Mouse (Mus musculus): Measurements from ENCODE around the gene Cdkal1.

Cdkal1 gene

DNA sequence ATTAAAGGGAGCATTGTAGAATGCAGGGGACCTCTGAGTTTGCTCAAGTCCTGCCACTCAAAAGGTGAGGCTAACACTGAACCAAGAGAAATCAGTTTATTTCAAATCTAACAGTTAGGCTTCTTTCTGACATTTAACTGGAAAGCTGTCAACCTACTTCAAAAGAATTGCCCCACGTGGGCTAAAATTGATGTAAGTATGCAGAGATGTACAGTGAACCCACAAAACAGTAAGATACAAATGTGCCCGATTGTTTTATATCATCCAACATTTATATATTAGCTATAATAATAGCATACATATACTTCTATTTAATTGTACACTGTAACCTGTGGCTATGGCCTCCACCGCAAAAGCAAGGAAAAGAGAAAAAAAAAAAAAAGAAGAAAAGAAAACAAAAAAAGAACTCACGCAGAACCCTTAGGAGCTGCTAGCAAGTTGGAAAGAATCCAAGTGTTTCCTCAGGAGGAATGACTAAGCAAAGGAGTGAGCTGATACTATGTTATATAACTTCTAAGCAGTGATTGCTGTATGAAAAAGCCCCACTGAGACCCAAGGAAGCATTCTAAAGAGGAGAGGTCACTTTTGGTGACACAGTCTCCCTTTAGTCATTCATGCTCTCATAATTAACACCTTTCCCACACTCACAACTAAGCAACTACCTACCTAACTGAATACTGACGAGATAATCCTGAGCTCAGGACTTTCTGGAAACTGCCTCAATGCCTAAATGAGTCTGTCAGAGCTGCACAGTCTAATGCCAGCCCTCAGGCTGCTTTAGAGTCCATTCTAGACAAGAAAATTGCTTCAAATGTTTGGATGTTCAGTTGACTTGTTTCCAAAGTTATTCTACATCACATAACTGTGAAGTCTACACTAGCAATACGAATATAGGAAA lies 352.1 kb downstream of the Cdkal1 start:
- in situ Hi-C loops (cut with MboI, MseI) = no loop called here

DNA sequence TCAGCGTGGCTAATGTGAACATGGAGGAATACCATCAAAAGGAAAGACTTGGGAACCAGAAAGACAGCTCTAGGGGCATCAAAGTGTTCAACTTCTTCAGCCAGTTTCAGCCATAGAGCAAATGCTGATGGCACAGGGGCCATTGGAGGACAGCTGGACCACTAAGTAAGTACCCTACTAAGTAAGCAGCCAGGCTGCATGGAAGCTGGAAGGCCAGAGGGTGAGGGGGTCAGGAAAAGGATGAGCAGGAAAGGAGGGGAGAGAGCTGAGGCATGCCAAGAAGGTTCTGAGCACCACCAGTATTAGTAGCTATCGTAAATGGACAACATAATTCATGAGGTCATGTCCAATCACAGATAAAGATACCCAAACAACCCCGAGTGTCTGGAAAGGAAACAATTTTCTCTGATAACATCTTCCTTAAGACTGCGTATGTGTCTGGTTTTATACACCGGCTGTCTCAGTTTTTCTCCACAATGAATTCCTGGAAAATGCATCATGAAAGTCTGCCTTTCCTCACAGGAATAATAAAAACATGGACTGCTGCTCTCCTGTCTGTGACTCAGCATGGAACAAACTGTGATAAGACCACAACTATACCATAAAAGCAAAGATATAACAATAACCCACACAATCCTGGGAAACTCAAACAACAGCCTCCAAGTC lies 352.9 kb downstream of the Cdkal1 start:
- in situ Hi-C loops (cut with MboI, MseI) = no loop called here

DNA sequence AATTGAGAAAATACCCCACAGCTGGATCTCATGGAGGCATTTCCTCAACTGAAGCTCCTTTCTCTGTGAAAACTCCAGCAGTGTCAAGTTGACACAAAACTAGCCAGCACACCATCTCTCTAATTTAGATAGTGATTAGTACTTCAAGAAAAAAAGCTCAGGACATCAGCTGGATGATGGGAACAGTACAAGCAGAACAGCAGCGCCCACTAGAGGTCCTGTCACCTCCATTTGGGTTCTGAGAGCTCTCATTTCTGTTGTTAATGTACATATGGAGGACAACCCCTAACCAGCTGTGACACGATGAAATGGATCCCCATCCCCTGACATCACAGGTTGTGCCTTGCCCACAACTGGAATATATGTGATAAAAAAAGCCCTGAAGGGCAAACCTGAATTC lies 354.3 kb downstream of the Cdkal1 start:
- in situ Hi-C loops (cut with MboI, MseI) = no loop called here

DNA sequence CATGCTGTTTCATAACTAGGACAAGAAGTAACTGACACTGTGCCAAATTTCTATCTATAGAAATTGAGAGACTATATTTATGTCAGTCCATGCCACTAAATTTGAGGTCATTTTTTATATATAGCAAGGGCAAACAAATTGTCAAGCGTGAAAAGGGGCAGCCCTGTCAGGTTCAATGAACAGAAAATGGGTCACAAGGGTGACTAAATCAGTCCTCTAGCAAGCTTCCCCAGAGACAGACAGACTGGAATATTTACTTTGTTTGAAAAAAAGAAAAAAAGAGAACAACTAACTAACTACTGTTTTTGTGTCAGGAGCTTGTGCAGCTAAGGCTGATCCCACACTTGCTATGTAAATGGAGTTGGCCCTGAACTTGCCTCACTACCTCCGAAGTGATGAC lies 355.7 kb downstream of the Cdkal1 start:
- in situ Hi-C loops (cut with MboI, MseI) = no loop called here

DNA sequence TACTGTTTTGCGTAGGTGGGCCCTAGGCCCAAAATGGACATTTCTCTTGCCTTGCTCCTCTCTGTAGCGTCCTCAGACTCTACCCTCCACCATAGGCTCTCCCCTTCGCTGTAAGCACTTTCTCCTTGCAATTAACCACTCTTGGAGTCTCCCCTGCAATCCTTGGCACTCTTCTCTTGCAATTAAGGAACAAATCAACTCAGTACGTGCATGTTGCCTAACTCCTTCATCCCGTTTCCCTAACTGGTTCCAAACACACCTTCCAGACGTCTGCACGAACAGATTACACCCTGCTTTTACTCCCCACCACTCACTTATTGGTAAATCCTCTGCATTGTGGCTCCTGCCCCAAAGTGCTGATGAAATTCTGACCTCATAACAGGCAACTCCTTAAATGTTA lies 358.2 kb downstream of the Cdkal1 start:
- in situ Hi-C loops (cut with MboI, MseI) = no loop called here

DNA sequence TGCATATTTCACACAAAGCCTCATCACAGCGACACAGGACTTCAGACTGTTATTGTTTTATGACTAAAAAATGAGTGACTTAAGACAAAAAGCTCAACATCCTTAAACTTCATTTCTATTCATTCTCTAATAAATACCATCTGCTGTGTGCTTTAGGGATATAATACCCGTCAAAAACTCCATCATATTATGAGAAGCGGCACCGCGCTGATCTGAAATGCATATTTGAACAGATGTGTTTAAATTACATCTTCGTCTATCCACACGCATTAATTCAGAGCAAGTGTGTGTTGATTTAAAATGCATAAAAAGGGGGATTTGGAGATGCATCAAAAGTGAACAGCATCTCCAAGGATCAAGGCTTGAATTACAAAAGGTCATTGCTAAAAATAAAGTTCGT lies 365.1 kb downstream of the Cdkal1 start:
- in situ Hi-C loops (cut with MboI, MseI) = no loop called here

DNA sequence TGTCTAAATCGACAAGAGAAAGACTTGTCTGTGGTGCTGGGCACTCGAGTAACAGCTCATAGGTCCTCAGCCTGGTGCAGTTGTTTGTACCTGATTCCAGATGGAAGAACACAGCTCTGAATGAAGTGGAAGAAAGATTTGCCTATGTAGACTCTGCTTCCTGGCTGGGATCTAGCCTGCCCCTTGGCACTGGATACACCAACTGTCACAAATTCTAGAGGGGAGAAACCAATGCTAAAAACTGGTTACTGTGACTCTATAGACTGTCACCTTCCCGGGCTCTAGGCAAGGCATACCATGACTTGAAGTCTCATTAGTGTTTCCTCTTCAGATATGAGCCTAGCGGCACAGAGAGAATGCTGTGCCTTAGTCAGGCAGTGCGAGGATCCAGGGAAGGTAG lies 366.0 kb downstream of the Cdkal1 start:
- in situ Hi-C loops (cut with MboI, MseI) = no loop called here

DNA sequence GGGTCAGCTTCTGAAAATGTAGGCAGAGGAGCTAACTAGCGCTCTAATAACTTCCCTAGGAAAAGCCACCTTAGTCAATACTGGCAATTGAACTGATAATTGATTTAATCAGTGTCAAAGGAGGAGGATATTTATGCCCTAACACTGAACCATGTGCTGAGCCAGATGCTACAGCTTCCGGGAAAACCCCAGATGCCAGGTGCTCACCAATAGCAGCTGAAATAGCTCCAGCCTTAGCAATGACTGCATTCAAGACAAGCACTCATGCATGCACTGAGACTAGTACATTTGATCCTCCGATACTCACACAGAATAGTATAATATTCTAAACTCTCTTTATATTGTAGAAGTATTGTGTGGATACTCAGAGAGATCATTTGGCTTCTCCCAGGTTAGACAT lies 368.8 kb downstream of the Cdkal1 start:
- in situ Hi-C loops (cut with MboI, MseI) = no loop called here

DNA sequence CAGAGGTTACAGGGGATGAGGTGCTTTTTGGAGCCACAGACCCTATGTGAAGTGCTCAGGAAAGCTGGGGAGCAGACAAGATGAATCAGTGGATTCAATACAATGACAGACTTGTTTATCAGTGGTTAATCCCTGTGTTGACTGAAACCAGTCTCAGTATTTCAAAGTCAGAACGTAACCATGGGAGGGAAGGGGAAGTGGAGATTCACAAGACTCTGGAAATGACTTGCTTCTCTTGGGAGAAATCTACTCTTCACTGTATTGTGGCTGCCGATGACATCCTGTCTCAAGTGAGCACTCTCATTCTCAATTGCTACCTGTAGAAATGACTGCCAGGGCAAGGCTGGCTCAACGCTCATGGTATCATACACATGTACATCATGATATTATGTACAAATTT lies 371.5 kb downstream of the Cdkal1 start:
- in situ Hi-C loops (cut with MboI, MseI) = no loop called here

DNA sequence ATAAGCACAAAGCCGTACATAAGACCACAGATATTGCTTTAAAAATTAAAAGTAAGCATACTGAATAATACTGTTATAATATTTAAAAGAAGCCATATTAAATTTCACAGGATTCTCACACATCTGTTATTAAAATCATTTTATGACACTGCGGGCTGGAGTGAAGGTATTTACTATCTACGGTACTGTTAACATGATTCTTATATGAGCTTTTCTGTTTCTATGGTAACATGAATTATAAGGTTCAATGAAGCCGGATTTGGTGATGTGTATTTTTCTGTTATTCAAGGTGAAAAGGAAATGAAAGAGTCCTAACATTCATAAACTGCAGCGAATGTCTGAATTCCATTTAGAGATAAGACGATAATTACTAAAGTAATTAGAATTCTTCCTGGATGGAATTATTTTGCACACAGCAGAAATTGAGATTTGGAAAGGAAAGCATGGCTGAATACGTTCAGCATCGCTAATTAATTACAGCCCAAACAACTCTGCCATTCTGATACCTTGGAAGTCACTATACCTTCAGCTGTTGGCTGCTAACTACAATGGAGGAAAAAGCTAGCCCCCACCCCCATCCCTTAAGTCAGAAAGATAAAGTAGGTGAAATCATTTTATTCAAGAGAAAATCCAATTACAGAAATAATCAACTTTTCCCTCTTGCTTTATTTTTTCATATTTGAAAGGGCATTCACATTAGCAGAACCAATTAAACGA lies 373.2 kb downstream of the Cdkal1 start:
- in situ Hi-C loops (cut with MboI, MseI) = no loop called here

DNA sequence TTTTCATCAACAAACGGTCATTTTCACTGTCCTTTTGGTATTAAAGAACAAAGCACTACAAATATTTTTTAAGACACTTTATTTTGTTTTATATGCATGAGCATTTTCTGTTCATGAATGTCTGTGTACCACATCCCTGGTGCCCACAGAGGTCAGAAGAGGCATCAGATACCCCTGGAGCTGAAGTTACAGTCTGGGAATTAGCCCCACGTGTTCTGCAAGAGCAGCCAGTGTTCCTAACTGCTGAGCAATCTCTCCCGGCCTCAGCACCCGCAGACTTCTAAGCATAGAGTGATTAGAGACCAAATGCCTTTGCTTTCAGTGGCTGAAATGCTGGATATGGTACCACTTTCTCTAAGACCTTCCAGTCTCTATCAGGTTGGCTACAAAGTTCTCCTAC lies 379.1 kb downstream of the Cdkal1 start:
- in situ Hi-C loops (cut with MboI, MseI) = no loop called here

DNA sequence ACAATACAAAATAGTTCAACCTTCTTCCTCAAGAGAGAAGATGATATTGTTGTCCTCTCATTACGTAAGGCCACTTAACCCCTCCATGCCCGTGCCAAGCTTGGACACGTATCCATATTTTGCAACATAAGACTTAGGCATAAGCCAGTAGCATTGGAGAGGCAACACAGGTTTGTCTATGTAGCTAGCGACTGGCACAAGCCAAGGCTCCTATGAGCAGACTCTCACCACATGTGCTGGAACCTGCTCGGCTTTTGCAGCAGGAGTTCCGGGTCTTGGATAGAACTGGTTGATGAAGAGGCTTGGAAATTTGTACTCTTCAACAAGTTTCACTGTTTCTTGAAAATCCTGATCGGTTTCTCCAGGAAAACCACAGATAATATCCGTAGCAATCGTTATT lies 381.2 kb downstream of the Cdkal1 start:
- in situ Hi-C loops (cut with MboI, MseI) = no loop called here

DNA sequence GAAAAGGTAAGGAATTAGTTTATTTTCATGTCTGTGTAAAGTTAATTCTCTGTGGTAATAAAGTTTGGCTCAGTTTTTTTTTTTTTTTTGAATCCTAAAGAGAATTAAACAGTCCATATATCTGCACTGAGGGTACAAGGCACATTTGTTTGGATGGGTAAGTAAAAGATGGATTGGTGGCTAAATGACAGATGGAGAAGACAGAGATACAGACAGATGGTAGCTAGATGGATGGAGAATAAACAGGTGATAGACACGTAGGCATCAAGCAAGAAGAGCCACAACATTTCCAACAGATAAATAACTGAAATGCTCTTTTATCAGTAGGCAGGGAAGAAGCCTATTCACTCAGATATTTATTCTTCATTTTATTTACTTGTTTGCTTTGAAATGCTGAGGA lies 381.7 kb downstream of the Cdkal1 start:
- in situ Hi-C loops (cut with MboI, MseI) = no loop called here

DNA sequence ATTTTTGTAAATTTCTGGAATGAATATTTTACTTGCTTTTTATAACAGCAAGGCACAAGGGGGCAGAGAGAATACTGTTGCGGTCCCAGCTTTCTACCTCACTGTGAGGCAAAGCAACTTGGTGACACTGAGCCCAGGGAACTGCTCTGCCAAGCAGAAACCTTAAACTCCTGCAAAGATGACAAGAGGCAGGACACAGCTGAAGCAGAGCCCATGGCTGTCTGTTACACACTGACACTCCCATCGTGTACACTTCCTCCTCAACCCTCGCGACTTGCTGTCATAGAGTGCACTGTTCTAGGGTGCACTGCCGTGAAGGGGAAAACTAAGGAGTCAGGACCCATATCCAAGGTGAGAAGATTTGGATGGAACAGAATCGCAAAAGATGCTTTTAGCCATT lies 393.2 kb downstream of the Cdkal1 start:
- in situ Hi-C loops (cut with MboI, MseI) = no loop called here

DNA sequence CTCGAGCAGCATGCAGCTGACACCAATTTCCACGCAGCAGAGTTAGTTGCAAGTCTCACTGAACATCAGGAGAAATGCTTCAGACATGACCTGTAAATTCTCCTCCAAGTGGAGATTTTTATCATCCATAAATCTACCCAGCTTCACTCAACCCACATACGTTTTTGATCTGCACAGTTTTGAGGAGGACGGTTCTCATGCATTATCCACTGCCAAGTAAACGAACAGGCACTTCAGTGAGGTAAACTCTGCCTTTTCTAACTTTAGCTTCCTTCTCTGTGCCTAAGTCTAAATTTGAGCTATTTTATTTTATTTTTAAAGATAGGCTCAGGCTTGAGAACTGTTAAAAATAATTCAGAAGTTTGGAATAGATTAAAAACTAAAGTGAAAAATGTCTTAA lies 394.7 kb downstream of the Cdkal1 start:
- in situ Hi-C loops (cut with MboI, MseI) = no loop called here

DNA sequence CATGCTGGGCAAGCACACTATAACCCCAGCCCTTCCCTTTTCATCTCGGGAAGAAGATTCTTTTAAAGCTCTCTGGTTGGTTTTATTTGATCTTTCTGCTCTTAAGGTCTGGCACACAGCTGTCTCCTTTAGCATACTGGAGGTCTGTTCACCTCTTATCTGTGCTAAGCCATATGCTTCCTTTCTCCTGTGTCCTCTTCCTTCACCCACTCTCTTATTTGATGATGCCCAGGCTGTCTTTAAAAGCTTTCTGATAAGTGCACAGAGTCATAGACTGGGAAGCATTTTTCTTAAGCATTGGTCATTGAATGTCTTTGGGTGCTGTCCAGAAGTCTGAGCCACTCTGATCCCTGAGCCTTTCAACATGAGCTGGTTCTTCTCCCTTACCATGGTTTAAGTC lies 397.1 kb downstream of the Cdkal1 start:
- in situ Hi-C loops (cut with MboI, MseI) = no loop called here

DNA sequence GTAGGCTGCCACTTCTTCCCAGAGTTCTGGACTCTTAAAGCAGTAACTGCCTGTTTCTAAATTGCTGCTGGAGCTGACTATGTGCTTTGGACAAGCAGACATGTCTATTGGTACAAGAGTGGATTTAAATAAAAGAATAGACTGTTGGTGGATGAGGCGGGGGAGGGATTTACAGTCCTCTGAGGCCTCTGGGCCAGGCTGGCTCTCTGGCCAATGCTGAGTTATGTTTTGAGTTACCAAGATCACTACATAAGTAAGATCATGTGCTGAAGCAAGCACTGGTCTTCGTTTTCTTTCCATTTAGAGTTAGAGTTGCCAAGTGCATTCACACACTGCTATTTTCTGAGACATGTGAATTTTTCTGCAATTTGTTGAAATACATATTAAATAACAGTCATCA lies 418.4 kb downstream of the Cdkal1 start:
- in situ Hi-C loops (cut with MboI, MseI) = no loop called here

DNA sequence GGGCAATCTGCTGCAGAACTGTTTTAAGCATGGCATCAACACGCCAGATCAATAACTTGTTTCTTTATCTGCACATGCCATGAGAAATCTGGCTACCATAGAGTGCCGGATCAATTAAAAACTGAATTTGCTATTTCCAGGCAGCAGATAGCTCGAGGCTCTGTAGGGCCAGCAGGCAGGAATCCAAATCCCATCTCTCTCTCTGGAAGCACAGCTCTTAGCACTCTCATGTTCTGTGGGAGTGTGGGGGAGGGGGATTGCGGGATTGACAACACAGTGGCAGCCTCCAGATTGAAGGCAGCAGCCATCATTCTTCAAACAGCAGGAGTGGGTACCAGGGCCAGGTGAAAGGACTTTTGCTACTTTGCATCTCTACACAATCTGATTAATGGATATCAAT lies 420.7 kb downstream of the Cdkal1 start:
- in situ Hi-C loops (cut with MboI, MseI) = no loop called here

DNA sequence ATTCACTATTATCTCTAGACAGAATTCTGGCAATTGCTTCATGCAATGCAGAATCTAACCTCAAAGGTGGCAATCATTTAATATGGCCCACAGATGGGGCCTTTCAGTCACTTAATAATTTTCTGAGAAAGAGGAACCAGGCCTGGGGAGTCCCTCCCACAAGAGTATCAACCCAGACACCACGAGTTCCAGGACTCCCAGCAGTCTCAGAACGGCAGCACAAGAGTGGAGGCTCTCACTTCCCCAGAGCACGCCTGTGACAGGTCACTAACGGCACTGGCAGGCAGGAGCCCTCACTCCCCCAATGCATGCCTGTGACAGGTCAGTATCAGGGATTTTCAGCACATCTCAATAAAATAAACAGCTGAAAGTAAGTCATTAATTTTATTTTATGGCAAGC lies 424.6 kb downstream of the Cdkal1 start:
- in situ Hi-C loops (cut with MboI, MseI) = no loop called here

DNA sequence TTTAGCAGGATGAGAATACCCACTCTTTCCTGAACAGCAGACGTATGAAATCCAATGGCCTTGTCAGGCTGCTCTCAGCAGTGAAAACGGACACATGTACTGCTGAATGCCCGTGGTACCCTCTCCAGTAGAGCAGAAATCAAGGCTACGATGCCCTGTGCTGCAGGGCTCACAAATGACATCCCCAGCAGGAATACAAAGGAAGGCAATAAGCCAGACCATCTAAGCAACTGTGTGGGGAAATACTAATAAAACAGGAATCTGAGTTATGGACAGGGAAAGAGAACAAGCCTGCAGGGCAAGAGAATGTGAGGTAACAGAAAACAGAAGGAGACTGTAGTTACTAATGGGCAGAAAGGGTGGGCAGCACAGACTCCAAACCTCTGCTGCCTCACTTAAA lies 425.6 kb downstream of the Cdkal1 start:
- in situ Hi-C loops (cut with MboI, MseI) = no loop called here

DNA sequence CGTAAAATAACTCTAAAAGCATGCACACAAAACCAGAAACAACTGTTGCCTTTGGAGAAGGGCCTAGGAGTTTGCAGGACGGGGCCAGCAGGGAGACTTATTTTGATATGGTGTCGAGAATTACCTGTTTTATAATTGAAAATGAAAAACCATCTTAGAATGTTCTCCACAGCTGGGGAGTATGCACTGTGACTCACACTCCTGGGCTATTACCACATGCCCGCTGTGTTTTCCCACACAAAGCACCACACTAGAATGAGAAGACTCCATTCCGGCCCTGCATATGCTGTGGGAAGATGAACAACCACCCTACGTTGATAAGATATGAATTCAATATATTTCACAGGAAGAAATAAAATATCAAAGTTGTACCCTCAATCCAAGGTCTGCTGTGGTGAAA lies 426.3 kb downstream of the Cdkal1 start:
- in situ Hi-C loops (cut with MboI, MseI) = no loop called here

DNA sequence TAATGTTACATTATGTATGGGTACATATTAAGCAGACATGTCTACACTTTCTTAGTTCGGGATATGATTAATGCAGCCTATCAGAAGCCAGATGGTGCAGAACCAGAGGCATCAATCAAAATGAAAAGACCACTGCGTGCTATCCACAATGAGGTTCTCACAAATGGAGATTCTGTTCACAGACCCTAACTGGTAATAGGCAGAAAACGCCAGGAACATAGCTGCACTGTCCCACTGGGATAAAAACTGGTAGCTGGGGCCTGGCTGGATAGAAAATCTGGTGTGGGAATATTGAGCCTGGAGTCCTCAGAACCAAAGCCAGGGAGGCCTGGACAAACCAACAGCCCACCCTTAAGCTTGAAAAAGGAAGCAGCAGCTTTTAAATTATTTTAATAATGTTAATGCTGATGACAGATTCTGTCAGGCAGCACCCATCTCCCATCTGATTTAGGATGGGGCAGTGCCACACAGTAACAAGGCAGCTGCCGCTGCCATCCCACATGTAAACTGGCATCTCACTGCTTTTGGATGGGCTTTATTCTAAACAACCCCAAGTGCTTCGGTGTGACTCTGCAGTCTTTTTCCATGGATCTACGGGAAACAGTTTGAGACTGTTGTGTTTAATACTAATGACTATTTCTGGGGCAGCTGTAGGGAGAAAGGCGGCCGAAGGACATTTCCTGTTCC lies 438.9 kb downstream of the Cdkal1 start:
- in situ Hi-C loops (cut with MboI, MseI) = no loop called here

Data from T-helper 1 cell (primary cell).